Mouse (Mus musculus) embryonic fibroblast, embryonic 13.5 days (primary cell): ENCODE data around the gene Optc. TPM values are rescaled to one million over a fixed set of nuclear protein-coding genes. Genes with fewer than 3 reads are reported as not detected.
A peak's percentile ranks its signal among the peaks of the same experiment; 100 is the strongest.

Experiments
- H3K27ac ChIP-seq: 2 replicates; pipeline ENCODE4 v1.5.1; 2012; ENCODE audit warnings: low read length, control low read depth, inconsistent platforms; ENCODE audit not compliant: insufficient read depth
- H3K4me1 ChIP-seq: 2 replicates; pipeline ENCODE4 v1.6.1; 2011; ENCODE audit warnings: low read length; ENCODE audit not compliant: control insufficient read depth, insufficient read depth
- H3K4me3 ChIP-seq: 2 replicates; pipeline ENCODE4 v1.5.1; 2011; ENCODE audit warnings: mild to moderate bottlenecking, control low read depth, low read length; ENCODE audit not compliant: insufficient read depth
- CTCF ChIP-seq: IDR thresholded peaks from 2 replicates; pipeline ENCODE4 v1.5.1; 2011; ENCODE audit warnings: mild to moderate bottlenecking, control low read depth, low read length, moderate library complexity, borderline replicate concordance; ENCODE audit not compliant: insufficient read depth
- POLR2A ChIP-seq: IDR thresholded peaks from 2 replicates; pipeline ENCODE4 v1.6.1; 2011; ENCODE audit warnings: low read depth, mild to moderate bottlenecking, control low read depth, low read length, moderate library complexity
- polyA plus RNA-seq: library from polyadenylated mRNA; stranded (reverse); fragments of >200 nt; gene quantifications from 2 replicates; pipeline ENCODE4 v1.2.4, GENCODE M21; 2011; ENCODE audit warnings: low read depth; ENCODE audit not compliant: missing spikeins, insufficient read length

Optc gene
- polyA plus RNA-seq, 1 experiment = 4.3 TPM

DNA sequence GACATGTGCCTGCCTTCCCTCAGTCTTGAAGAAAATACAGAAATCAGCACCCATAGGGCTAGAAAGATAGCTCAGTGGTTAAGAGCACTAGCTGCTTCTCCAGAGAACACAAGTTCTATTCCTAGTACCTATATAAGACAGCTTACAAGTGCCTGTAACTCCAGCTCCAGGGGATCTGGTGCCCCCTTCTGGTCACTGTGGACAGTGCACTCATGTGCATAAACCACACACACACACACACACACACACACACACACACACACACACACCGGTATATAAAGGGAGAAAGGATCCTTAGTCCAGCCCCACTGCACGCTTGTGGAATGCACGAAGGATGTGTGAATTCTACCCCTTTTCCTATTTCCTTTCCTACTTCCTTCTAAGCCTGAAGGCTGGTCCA is 28.4 kb upstream of the Optc start:
- TF ChIP-seq CTCF (no peak), POLR2A (no peak)
- H3K27ac ChIP-seq = no peak overlapping the region
- H3K4me3 ChIP-seq = no peak overlapping the region
- peaks cover 3% of the 10 kb centered on the region; the same call in 1 of the 2 replicates for H3K4me1 ChIP-seq

- H3K27ac ChIP-seq = no peak overlapping the region
- H3K4me1 ChIP-seq = no peaks in the 10 kb centered on the region
- H3K4me3 ChIP-seq = no peak overlapping the region
- TF ChIP-seq POLR2A = no peak
- no peak for TF ChIP-seq CTCF
Measured at GRCm38 (mm10) chr1:133934354-133934963, 26.7 kb upstream of the Optc start.

GRCm38 (mm10) chr1:133933301-133934195 is 25.7 kb upstream of the Optc start:
- Histone ChIP-seq H3K27ac (no peak overlapping the region), H3K4me3 (no peak overlapping the region), H3K4me1 (no peaks in the 10 kb centered on the region)
- no peak for TF ChIP-seq CTCF
- TF ChIP-seq POLR2A = no peak

DNA sequence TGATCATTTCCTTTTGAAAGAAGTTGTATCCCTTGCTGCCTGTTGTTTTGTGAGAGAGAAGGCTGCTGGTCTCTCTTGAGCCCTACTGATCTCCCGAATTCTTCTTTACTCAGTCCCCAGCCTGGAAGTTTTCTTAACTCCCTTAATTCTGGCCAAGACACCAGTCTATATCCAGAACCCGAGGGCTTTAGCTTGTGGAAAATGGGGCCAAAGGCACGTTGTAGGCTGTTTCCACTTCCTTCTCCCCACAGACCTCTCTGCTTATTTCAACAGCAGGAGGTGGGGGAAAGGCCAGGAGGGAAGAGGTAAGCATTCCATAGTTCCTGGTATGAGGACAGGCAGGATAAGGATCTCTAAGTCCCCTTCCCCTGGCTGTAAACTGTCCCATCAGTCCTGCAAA is 22.2 kb upstream of the Optc start:
- Histone ChIP-seq H3K27ac (no peak overlapping the region), H3K4me3 (no peak overlapping the region), H3K4me1 (no peaks in the 10 kb centered on the region)
- TF ChIP-seq POLR2A = no peak
- TF ChIP-seq CTCF = no peak

- TF ChIP-seq CTCF (no peak), POLR2A (no peak)
- H3K27ac ChIP-seq = no peak overlapping the region
- no peak overlapping the region for H3K4me3 ChIP-seq
- H3K4me1 ChIP-seq = 0 out of 2 replicates have a peak, but pooled peaks cover 3% of the 10 kb centered on the region
Measured at GRCm38 (mm10) chr1:133925223-133925622, 17.4 kb upstream of the Optc start.

GRCm38 (mm10) chr1:133924141-133924875 is 16.5 kb upstream of the Optc start:
- H3K4me3 ChIP-seq = no peak overlapping the region
- H3K4me1 ChIP-seq = 0 out of 2 replicates have a peak, but pooled peaks cover 3% of the 10 kb centered on the region
- H3K27ac ChIP-seq = no peak overlapping the region
- no peak for TF ChIP-seq POLR2A
- TF ChIP-seq CTCF = no peak

GRCm38 (mm10) chr1:133923071-133923470 is 15.3 kb upstream of the Optc start:
- TF ChIP-seq CTCF (no peak), POLR2A (no peak)

GRCm38 (mm10) chr1:133921304-133921751 is 13.5 kb upstream of the Optc start, which contains the start of gene Prelp:
Gene Prelp (minus strand): TSS chr1:133921414.
- TF ChIP-seq CTCF (no peak), POLR2A (0 out of 2 replicates have a peak, but pooled peaks have one; percentile 26)
- peak within 1 kb of the TSS; percentile 29; the same call in 1 of the 2 replicates for H3K27ac ChIP-seq
- H3K4me3 ChIP-seq = no peak within 1 kb of the TSS
- H3K4me1 ChIP-seq = peaks cover 6% of the 10 kb centered on the region; the same call in 1 of the 2 replicates

More at GRCm38 (mm10) chr1:133923071-133923470, 15.3 kb upstream of the Optc start:
- Histone ChIP-seq H3K4me1 (0 out of 2 replicates have a peak, but pooled peaks cover 3% of the 10 kb centered on the region), H3K27ac (no peak overlapping the region), H3K4me3 (no peak overlapping the region)

DNA sequence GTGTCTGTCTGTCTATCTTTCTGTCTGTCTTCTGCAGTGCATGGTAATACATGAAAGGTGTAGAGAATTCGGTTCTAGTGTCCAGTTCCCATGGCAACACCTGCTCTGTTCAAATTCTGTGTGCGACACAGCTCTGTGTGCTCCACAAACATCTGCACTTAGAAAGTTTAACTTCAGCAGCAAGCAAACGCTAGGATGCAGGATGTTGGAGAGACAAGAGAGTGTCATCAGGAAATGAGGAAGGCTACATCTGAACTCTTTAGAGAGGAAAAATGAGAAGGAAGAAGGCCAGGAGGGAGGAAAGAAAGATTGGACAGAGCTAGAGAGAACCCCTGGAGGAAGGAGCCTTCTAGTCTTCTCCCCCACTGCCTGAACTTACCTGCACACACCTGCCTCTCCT is 13.1 kb upstream of the Optc start:
- Histone ChIP-seq H3K27ac (peak overlapping the region; percentile 29; the same call in 1 of the 2 replicates), H3K4me3 (no peak overlapping the region), H3K4me1 (peaks cover 8% of the 10 kb centered on the region; the same call in 1 of the 2 replicates)
- TF ChIP-seq CTCF (no peak), POLR2A (no peak)
